Mouse (Mus musculus): ENCODE data around the gene Tirap. TPM values are rescaled to one million over a fixed set of nuclear protein-coding genes. Genes with fewer than 3 reads are reported as not detected.
"Not testable (repeated sequence)": the region's sequence is repeated elsewhere in the genome, so short reads cannot be mapped to it uniquely, and the experiment has no call there.

Tirap gene
- polyA plus RNA-seq, 1 experiment = 12.2 TPM

DNA sequence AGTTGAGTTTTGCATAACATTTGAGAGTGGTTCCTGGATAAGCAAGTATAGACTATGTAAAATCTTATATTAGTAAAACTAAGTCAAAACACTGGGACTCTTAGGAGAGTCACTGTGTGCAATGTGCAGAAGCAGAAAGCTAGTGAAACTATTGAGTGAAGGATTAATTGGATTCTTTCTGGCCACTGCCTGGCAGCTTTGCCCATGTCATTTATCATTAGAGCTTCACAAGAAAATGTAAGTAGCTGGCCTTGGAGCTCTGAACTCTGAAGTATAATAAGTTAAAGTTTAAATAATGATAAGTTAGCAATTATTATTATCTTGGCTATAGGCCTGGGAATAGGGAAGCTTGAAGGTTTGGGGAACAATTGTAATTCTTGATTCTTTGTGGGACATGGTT, 51.3 kb downstream of the Tirap start:
- DNase-seq (ENCODE audit: low read depth) = not testable (repeated sequence)

DNA sequence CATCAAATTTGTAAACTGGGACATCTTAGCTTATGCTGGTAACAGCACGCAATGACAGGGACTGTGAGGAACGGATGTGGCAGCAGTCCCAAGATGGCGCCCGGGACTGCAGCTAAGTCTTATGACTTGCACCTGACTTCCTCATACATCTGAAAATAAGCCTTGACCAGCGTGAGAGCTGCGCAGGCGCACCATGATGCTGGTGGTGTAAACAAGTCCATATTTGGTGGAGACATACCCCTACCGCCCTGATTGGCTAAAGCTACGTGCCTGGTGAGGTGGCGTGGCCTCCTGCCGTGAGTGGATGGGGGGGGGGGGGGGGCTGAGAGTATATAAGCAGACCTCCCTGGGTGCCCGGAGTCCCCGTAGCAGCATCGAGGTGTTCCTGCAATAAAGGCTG, 52.8 kb downstream of the Tirap start:
- DNase-seq (ENCODE audit: low read depth) = not testable (repeated sequence)

DNA sequence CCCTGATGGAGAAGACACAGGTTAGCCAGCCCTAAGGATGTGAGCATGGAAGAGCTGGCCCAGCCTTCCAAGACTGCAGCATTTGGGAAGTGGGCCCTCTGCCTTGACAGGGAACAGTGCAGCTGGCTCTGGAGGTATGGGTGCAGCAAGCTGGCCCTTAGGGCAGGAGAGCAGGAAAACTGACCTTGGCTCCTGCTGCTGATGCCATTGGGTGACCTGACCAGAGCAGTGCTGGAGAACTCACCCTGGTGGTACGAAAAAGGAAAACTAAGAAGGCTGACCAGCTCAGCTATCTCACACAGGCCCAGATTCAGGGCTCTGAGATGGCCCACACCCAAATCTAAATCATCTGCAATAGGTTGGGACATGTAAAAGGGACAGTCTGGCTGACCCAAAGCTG, 54.3 kb downstream of the Tirap start:
- DNase-seq (ENCODE audit: low read depth) = no peak

DNA sequence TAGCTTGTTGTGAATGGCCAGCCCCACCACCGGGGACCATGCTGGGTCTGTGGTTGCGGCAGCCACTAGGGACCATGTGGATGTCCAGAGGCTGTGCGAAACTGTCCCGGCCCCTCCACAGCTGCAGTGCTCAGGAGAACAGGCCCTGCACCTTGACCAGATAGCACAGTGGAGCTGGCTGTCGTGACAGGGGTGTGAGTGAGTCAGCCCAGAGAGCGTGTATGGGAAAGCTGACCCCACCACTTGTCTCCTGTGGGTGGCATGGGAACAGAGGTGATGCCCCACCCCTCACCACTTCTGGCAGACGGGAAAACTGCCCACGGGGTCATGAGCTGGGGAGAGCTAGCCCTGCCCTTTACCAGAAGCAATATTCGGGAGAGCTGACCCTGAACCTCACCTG, 55.0 kb downstream of the Tirap start:
- DNase-seq (ENCODE audit: low read depth) = no peak

- no peak for DNase-seq (ENCODE audit: low read depth)
Observed at GRCm38 (mm10) chr9:35142221-35142620, 57.9 kb downstream of the Tirap start.

- DNase-seq (ENCODE audit: low read depth) = peak; percentile 65
Observed at GRCm38 (mm10) chr9:35139231-35139744, 60.8 kb downstream of the Tirap start.

GRCm38 (mm10) chr9:35138029-35138428, 62.1 kb downstream of the Tirap start:
- no peak for DNase-seq (ENCODE audit: low read depth)

- DNase-seq (ENCODE audit: low read depth) = no peak
Observed at GRCm38 (mm10) chr9:35135575-35135974, 64.5 kb downstream of the Tirap start.

Other genes with a start within 250 kb of the Tirap start
- gene St3gal4, start 81.0 kb downstream of the Tirap start, polyA plus RNA-seq (2012; rRNA removed) = 4.9 and 9.5 TPM in 2 replicates
- 34.5 and 37.4 TPM in 2 replicates for gene Dcps, start 24.2 kb downstream of the Tirap start, polyA plus RNA-seq (2012; rRNA removed)
- gene Srpr, start 116 bp downstream of the Tirap start, polyA plus RNA-seq (2012; rRNA removed) = 134 and 157 TPM in 2 replicates
- gene Foxred1, start 10.8 kb upstream of the Tirap start, polyA plus RNA-seq (2012; rRNA removed) = 36.9 and 41.5 TPM in 2 replicates
- gene Fam118b, start 67.5 kb upstream of the Tirap start, polyA plus RNA-seq (2012; rRNA removed) = 13.9 and 18.8 TPM in 2 replicates
- 9.4 and 11.5 TPM in 2 replicates for gene Rpusd4, start 67.6 kb upstream of the Tirap start, polyA plus RNA-seq (2012; rRNA removed)
- 18.4 and 19.6 TPM in 2 replicates for gene Cdon, start 220.8 kb upstream of the Tirap start, polyA plus RNA-seq (2012; rRNA removed)